Mouse (Mus musculus) E14TG2a.4 (cell line): Measurements from ENCODE around the gene Nedd4.

Experiments
- CTCF ChIP-seq: conservative IDR thresholded peaks from 2 replicates; pipeline ENCODE4 v1.5.1; 2014; ENCODE audit warnings: low read length
- NANOG ChIP-seq: IDR thresholded peaks from 2 replicates; pipeline ENCODE4 v1.6.1; 2014; ENCODE audit warnings: borderline replicate concordance, low read length, mixed read lengths
- POU5F1 ChIP-seq: IDR thresholded peaks from 2 replicates; pipeline ENCODE4 v1.6.1; 2014; ENCODE audit warnings: low read length, borderline replicate concordance

DNA sequence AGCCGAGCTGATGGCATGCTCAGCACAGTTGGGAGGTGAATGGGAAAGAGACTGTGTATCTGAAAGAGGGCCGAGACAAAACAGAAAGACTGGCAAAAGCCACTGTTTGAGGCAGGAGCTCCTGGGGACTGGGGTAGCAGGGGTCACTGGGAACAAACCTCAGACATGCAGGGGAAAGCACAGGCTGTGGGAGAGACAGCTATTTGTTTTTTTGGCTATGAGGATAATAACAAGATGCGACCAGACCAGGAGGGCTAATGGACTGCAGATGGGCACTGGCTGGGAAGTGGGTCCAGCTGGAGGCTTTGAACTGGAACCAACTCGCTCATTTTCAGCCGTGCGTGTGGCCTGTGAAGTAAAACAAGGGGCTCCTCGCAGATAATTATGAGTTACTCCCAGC, 91.6 kb downstream of the Nedd4 start:
- no peak for TF ChIP-seq CTCF
- TF ChIP-seq POU5F1 = no peak
- no peak for TF ChIP-seq NANOG
